Mouse (Mus musculus) neural tube, embryonic 14.5 days (tissue): Measurements from ENCODE around the gene Hfe. TPM values are rescaled to one million over a fixed set of nuclear protein-coding genes. Genes with fewer than 3 reads are reported as not detected.
"Not testable (repeated sequence)": the region's sequence is repeated elsewhere in the genome, so short reads cannot be mapped to it uniquely, and the experiment has no call there.

Experiments
- ATAC-seq: fragments of 200-750 bp; cut with Nextera tagmentation; 2 replicates; pipeline ENCODE4 v1.8.0; 2017; ENCODE audit warnings: low read depth, mild to moderate bottlenecking, moderate TSS enrichment, moderate library complexity
- H3K27ac ChIP-seq: fragments of 300-500 bp; sonication (generic); 2 replicates; pipeline ENCODE4 v1.5.1; 2014; ENCODE audit warnings: low read depth, mild to moderate bottlenecking, control low read depth, low read length, moderate library complexity, mixed read lengths
- H3K27me3 ChIP-seq: fragments of 300-500 bp; sonication (generic); 2 replicates; pipeline ENCODE4 v1.6.1; 2014; ENCODE audit warnings: low read length; ENCODE audit not compliant: control insufficient read depth, insufficient read depth
- H3K36me3 ChIP-seq: fragments of 300-500 bp; sonication (generic); 2 replicates; pipeline ENCODE4 v1.6.1; 2014; ENCODE audit warnings: low read length, mixed read lengths; ENCODE audit not compliant: control insufficient read depth, insufficient read depth
- H3K4me1 ChIP-seq: fragments of 300-500 bp; sonication (generic); 2 replicates; pipeline ENCODE4 v1.6.1; 2014; ENCODE audit warnings: low read length; ENCODE audit not compliant: control insufficient read depth, insufficient read depth
- H3K4me2 ChIP-seq: fragments of 300-500 bp; sonication (generic); 2 replicates; pipeline ENCODE4 v1.6.1; 2014; ENCODE audit warnings: mild to moderate bottlenecking, low read depth, low read length, control low read depth
- H3K4me3 ChIP-seq: fragments of 300-500 bp; sonication (generic); 2 replicates; pipeline ENCODE4 v1.5.1; 2014; ENCODE audit warnings: low read depth, low read length, control low read depth, mixed read lengths
- H3K9ac ChIP-seq: fragments of 300-500 bp; sonication (generic); replicated peaks from 2 replicates; pipeline ENCODE4 v1.6.1; 2014; ENCODE audit warnings: low read depth, mild to moderate bottlenecking, control low read depth, low read length, mixed read lengths
- H3K9me3 ChIP-seq: fragments of 300-500 bp; sonication (generic); 2 replicates; pipeline ENCODE4 v1.6.1; 2016; ENCODE audit warnings: low read length; ENCODE audit not compliant: control insufficient read depth
- WGBS: fragments of 180-500 bp; shearing (Covaris S2); extraction: QIAGEN DNeasy Blood & Tissue Kit; methylation state at CpG from one replicate; pipeline ENCODE4 v1.1.7; 2014; 5-methylcytosine and 5-hydroxymethylcytosine counted together
- polyA plus RNA-seq: library from polyadenylated mRNA; unstranded; fragments of >200 nt; fragmentation: Nextera tagmentation; extraction: Ambion mirVana; gene quantifications from 2 replicates; pipeline ENCODE4 v1.2.1, GENCODE M21; 2014

The Hfe gene
- polyA plus RNA-seq, 1 experiment from 2014 or later: 2.4 TPM

GRCm38 (mm10) chr13:23728472-23729191, 18.0 kb upstream of the Hfe start:
- ATAC-seq: no peak

DNA sequence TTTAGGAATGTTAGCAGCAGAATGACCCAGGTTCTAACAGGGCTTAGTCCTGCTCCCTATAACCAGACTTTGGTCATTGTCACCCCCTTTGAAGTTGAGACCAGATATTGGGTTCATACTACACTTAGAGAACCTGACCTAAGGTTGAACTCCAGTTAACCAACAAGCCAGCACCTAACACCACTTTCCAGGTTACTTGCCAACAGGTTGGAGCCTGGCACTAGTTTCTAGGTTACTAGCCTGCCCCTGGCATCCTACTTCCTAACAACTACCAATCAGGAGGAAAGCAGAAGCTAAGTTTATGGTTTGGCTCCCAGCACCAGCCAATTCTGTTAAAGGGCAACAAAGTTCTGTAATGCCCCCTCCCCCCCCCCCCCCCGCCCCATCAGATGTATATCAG, 14.6 kb upstream of the Hfe start:
- no peak overlapping the region for H3K4me3 ChIP-seq
- ATAC-seq: no peak
- H3K9me3 ChIP-seq: no peaks in the 10 kb centered on the region
- no peaks in the 10 kb centered on the region for H3K36me3 ChIP-seq
- 33% methylated on average over 1 of the region's 1 CpGs for WGBS
- no peak overlapping the region for H3K27ac ChIP-seq
- no peaks in the 10 kb centered on the region for H3K27me3 ChIP-seq
- H3K4me2 ChIP-seq: no peak overlapping the region
- no peak overlapping the region for H3K9ac ChIP-seq
- H3K4me1 ChIP-seq: no peaks in the 10 kb centered on the region

More at GRCm38 (mm10) chr13:23728472-23729191, 18.0 kb upstream of the Hfe start:
- Histone ChIP-seq H3K36me3 (no peaks in the 10 kb centered on the region), H3K4me2 (no peak overlapping the region), H3K27me3 (no peaks in the 10 kb centered on the region), H3K9ac (no peak overlapping the region), H3K4me3 (no peak overlapping the region), H3K4me1 (no peaks in the 10 kb centered on the region), H3K27ac (no peak overlapping the region), H3K9me3 (no peaks in the 10 kb centered on the region)
- WGBS: 90% methylated on average over 18 of the region's 18 CpGs

DNA sequence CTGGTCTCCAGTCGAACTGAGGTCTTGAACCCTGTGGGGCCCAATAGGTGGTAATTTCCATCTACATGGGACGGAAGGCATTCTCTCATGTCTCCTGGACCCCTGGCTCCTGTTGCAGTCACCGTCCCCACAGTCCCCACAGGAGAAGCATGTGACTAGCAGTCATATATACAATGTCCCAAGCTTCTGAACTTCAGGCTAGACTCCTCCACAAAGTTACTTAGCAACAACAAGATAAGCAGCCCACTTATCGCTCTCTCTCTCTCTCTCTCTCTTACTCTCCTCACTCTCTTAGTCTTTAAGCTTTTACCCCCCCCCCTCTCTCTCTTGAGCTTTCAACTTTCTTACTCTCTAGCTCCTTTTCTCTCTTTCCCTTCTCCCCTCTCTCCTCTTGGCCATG, 13.6 kb upstream of the Hfe start:
- Histone ChIP-seq H3K4me2 (no peak overlapping the region), H3K4me1 (no peaks in the 10 kb centered on the region), H3K27me3 (no peaks in the 10 kb centered on the region), H3K27ac (no peak overlapping the region), H3K9ac (no peak overlapping the region), H3K36me3 (no peaks in the 10 kb centered on the region), H3K9me3 (no peaks in the 10 kb centered on the region), H3K4me3 (no peak overlapping the region)
- WGBS: 87% methylated on average over 4 of the region's 4 CpGs
- no peak for ATAC-seq

DNA sequence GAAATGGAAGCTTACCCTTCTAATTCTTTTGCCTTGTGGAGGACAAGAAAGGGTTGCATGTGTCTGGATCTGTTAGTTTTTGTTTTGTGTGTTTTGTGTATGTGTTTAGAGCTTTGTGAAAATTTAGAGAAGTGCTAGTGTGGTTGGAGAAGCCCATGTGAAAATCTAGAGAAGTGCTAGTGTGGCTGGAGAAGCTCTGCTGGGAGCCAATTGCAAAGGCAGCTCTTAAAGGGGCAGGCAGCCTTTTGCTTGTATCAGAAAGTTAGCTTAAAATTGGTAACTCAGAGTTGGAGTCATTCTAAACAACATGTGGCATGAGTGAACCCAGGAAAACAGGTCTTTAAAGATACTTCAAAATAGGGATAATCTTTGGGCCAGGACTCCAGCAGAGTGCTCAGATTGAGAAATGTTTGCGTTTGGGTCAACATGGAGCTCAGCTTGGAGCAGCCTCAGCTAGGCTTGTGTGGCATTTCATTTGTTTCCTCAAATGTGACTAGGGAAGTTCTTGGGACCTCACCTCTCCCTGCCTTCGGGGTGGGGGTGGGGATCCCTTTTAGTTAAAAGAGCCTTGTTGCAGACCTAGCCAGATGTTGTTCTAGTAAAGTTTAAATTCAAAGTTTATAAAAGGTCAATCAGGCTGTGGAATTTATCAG, 7.1 kb upstream of the Hfe start:
- not testable (repeated sequence) for H3K4me1 ChIP-seq, H3K9me3 ChIP-seq, H3K4me3 ChIP-seq, H3K27me3 ChIP-seq, H3K9ac ChIP-seq, ATAC-seq, H3K36me3 ChIP-seq, H3K27ac ChIP-seq, H3K4me2 ChIP-seq
- WGBS: 18% methylated on average over 2 of the region's 2 CpGs

- no peak for ATAC-seq
- Histone ChIP-seq H3K27me3 (no peaks in the 10 kb centered on the region), H3K36me3 (no peaks in the 10 kb centered on the region), H3K27ac (no peak overlapping the region), H3K9ac (no peak overlapping the region), H3K4me2 (no peak overlapping the region), H3K4me1 (no peaks in the 10 kb centered on the region), H3K4me3 (no peak overlapping the region), H3K9me3 (no peaks in the 10 kb centered on the region)
- 63% methylated on average over 11 of the region's 11 CpGs for WGBS
Observed at GRCm38 (mm10) chr13:23717176-23717575, 6.5 kb upstream of the Hfe start.

- Histone ChIP-seq H3K27ac (no peak overlapping the region), H3K27me3 (no peaks in the 10 kb centered on the region), H3K4me1 (no peaks in the 10 kb centered on the region), H3K9ac (no peak overlapping the region), H3K9me3 (no peaks in the 10 kb centered on the region), H3K4me3 (no peak overlapping the region), H3K36me3 (no peaks in the 10 kb centered on the region), H3K4me2 (no peak overlapping the region)
- no peak for ATAC-seq
- WGBS: 82% methylated on average over 5 of the region's 5 CpGs
Observed at GRCm38 (mm10) chr13:23716261-23717042, 5.8 kb upstream of the Hfe start.

- no peaks in the 10 kb centered on the region for H3K9me3 ChIP-seq
- no peak for ATAC-seq
- peak overlapping the region; percentile 41 for H3K9ac ChIP-seq
- 9% methylated on average over 13 of the region's 15 CpGs for WGBS
- H3K4me2 ChIP-seq: peak overlapping the region; percentile 54
- H3K36me3 ChIP-seq: no peaks in the 10 kb centered on the region
- no peaks in the 10 kb centered on the region for H3K27me3 ChIP-seq
- H3K27ac ChIP-seq: no peak overlapping the region
- no peaks in the 10 kb centered on the region for H3K4me1 ChIP-seq
- peak overlapping the region; percentile 28 for H3K4me3 ChIP-seq
Observed at GRCm38 (mm10) chr13:23709714-23710373, 810 bp downstream of the Hfe start.

- Histone ChIP-seq H3K36me3 (no peaks in the 10 kb centered on the region), H3K9me3 (no peaks in the 10 kb centered on the region), H3K4me1 (no peaks in the 10 kb centered on the region), H3K4me3 (no peak overlapping the region), H3K27ac (no peak overlapping the region), H3K4me2 (no peak overlapping the region), H3K27me3 (no peaks in the 10 kb centered on the region), H3K9ac (no peak overlapping the region)
- 77% methylated on average over 4 of the region's 4 CpGs for WGBS
- no peak for ATAC-seq
Observed at GRCm38 (mm10) chr13:23708654-23709053, 2.0 kb downstream of the Hfe start.
